Mouse (Mus musculus): ENCODE measurements around the gene Pcgf2.

DNA sequence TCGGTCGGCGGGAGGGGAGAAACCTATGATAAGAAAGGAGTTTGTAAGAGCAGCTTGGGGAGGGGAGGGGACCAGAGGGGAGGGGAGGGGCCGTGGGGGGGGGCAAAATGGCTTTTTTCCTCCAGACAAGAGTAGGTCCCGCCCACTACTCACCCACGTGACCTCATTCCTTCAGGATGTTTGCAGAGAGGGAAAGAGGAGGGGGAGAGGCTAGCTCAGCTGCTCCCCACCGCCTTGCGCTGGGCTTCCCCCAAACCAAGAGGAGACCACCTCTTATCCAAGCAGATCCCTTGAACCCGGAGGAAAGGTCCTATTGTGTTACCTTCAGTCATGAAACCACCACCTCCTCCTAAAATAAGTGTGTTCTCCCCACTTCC is 683 bp downstream of the Pcgf2 start:
- TF ChIP-seq CHD2 (IDR thresholded peaks at IDR 0.05; ENCODE audit: low read depth, low read length) (no peak), MAFK (IDR thresholded peaks at IDR 0.05; ENCODE audit: insufficient read depth, low read depth, low read length) (no peak), ZNF384 (IDR thresholded peaks at IDR 0.05; ENCODE audit: low read depth, low read length) (no peak), HCFC1 (IDR thresholded peaks at IDR 0.05; ENCODE audit: borderline replicate concordance, insufficient read depth, low read length) (no peak)
